Mouse (Mus musculus): Measurements from ENCODE around the gene Gm28043. TPM values are rescaled to one million over a fixed set of nuclear protein-coding genes. Genes with fewer than 3 reads are reported as not detected.

The Gm28043 gene
- 2.1 and 2.7 TPM in 2 replicates for polyA plus RNA-seq (2011; ENCODE audit: insufficient read length, low read depth, missing spikeins)

- Histone ChIP-seq H3K27ac (ENCODE audit: insufficient read depth, low read length) (peak within 1 kb of the TSS; percentile 68), H3K4me3 (ENCODE audit: insufficient read depth, low read length) (peak within 1 kb of the TSS; percentile 98), H3K4me1 (ENCODE audit: control insufficient read depth, insufficient read depth, low read length) (no peaks in the 10 kb centered on the region)
- TF ChIP-seq POLR2A (IDR thresholded peaks at IDR 0.05; ENCODE audit: low read depth, low read length) = peak; percentile 92
- no peak for TF ChIP-seq CTCF (IDR thresholded peaks at IDR 0.05; ENCODE audit: borderline replicate concordance, insufficient read depth, low read length)
These were observed at the start of gene Gm28043, which contains the start of gene Rnf8 for GRCm38 (mm10) chr17:29614115-29615023. Gene Gm28043, plus strand, starts transcription at chr17:29614876. Gene Rnf8, plus strand, starts transcription at chr17:29614790.

- TF ChIP-seq POLR2A (IDR thresholded peaks at IDR 0.05; ENCODE audit: low read depth, low read length) = no peak
- TF ChIP-seq CTCF (IDR thresholded peaks at IDR 0.05; ENCODE audit: borderline replicate concordance, insufficient read depth, low read length) = no peak
- Histone ChIP-seq H3K4me3 (ENCODE audit: insufficient read depth, low read length) (no peak overlapping the region), H3K4me1 (ENCODE audit: control insufficient read depth, insufficient read depth, low read length) (no peaks in the 10 kb centered on the region), H3K27ac (ENCODE audit: insufficient read depth, low read length) (no peak overlapping the region)
These were observed 49.2 kb upstream of the Gm28043 start for GRCm38 (mm10) chr17:29565521-29565920.

- no peak for TF ChIP-seq POLR2A (IDR thresholded peaks at IDR 0.05; ENCODE audit: low read depth, low read length)
- TF ChIP-seq CTCF (IDR thresholded peaks at IDR 0.05; ENCODE audit: borderline replicate concordance, insufficient read depth, low read length) = no peak
- Histone ChIP-seq H3K4me1 (ENCODE audit: control insufficient read depth, insufficient read depth, low read length) (no peaks in the 10 kb centered on the region), H3K4me3 (ENCODE audit: insufficient read depth, low read length) (no peak overlapping the region), H3K27ac (ENCODE audit: insufficient read depth, low read length) (no peak overlapping the region)
These were observed 46.2 kb upstream of the Gm28043 start for GRCm38 (mm10) chr17:29568435-29568834.

- TF ChIP-seq POLR2A (IDR thresholded peaks at IDR 0.05; ENCODE audit: low read depth, low read length) (no peak), CTCF (IDR thresholded peaks at IDR 0.05; ENCODE audit: borderline replicate concordance, insufficient read depth, low read length) (no peak)
- no peaks in the 10 kb centered on the region for H3K4me1 ChIP-seq (ENCODE audit: control insufficient read depth, insufficient read depth, low read length)
These were observed 44.8 kb upstream of the Gm28043 start for GRCm38 (mm10) chr17:29569831-29570230.

GRCm38 (mm10) chr17:29579579-29580126 lies 35.0 kb upstream of the Gm28043 start:
- Histone ChIP-seq H3K4me1 (ENCODE audit: control insufficient read depth, insufficient read depth, low read length) (no peaks in the 10 kb centered on the region), H3K27ac (ENCODE audit: insufficient read depth, low read length) (no peak overlapping the region), H3K4me3 (ENCODE audit: insufficient read depth, low read length) (no peak overlapping the region)
- no peak for TF ChIP-seq CTCF (IDR thresholded peaks at IDR 0.05; ENCODE audit: borderline replicate concordance, insufficient read depth, low read length)
- TF ChIP-seq POLR2A (IDR thresholded peaks at IDR 0.05; ENCODE audit: low read depth, low read length) = no peak

More at GRCm38 (mm10) chr17:29569831-29570230, 44.8 kb upstream of the Gm28043 start:
- no peak overlapping the region for H3K27ac ChIP-seq (ENCODE audit: insufficient read depth, low read length)
- no peak overlapping the region for H3K4me3 ChIP-seq (ENCODE audit: insufficient read depth, low read length)

GRCm38 (mm10) chr17:29583569-29583968 lies 31.1 kb upstream of the Gm28043 start:
- Histone ChIP-seq H3K4me1 (ENCODE audit: control insufficient read depth, insufficient read depth, low read length) (no peaks in the 10 kb centered on the region), H3K4me3 (ENCODE audit: insufficient read depth, low read length) (no peak overlapping the region), H3K27ac (ENCODE audit: insufficient read depth, low read length) (no peak overlapping the region)
- TF ChIP-seq CTCF (IDR thresholded peaks at IDR 0.05; ENCODE audit: borderline replicate concordance, insufficient read depth, low read length) (no peak), POLR2A (IDR thresholded peaks at IDR 0.05; ENCODE audit: low read depth, low read length) (no peak)

GRCm38 (mm10) chr17:29584306-29584705 lies 30.4 kb upstream of the Gm28043 start:
- H3K4me3 ChIP-seq (ENCODE audit: insufficient read depth, low read length) = no peak overlapping the region
- TF ChIP-seq CTCF (IDR thresholded peaks at IDR 0.05; ENCODE audit: borderline replicate concordance, insufficient read depth, low read length) = no peak
- TF ChIP-seq POLR2A (IDR thresholded peaks at IDR 0.05; ENCODE audit: low read depth, low read length) = no peak
- no peaks in the 10 kb centered on the region for H3K4me1 ChIP-seq (ENCODE audit: control insufficient read depth, insufficient read depth, low read length)
- no peak overlapping the region for H3K27ac ChIP-seq (ENCODE audit: insufficient read depth, low read length)

- H3K4me1 ChIP-seq (ENCODE audit: control insufficient read depth, insufficient read depth, low read length) = no peaks in the 10 kb centered on the region
- H3K4me3 ChIP-seq (ENCODE audit: insufficient read depth, low read length) = no peak overlapping the region
- H3K27ac ChIP-seq (ENCODE audit: insufficient read depth, low read length) = no peak overlapping the region
- TF ChIP-seq CTCF (IDR thresholded peaks at IDR 0.05; ENCODE audit: borderline replicate concordance, insufficient read depth, low read length) (no peak), POLR2A (IDR thresholded peaks at IDR 0.05; ENCODE audit: low read depth, low read length) (no peak)
These were observed 29.9 kb upstream of the Gm28043 start for GRCm38 (mm10) chr17:29584737-29585136.

GRCm38 (mm10) chr17:29585446-29585845 lies 29.2 kb upstream of the Gm28043 start:
- TF ChIP-seq POLR2A (IDR thresholded peaks at IDR 0.05; ENCODE audit: low read depth, low read length) = no peak
- no peak for TF ChIP-seq CTCF (IDR thresholded peaks at IDR 0.05; ENCODE audit: borderline replicate concordance, insufficient read depth, low read length)
- no peak overlapping the region for H3K27ac ChIP-seq (ENCODE audit: insufficient read depth, low read length)
- no peak overlapping the region for H3K4me3 ChIP-seq (ENCODE audit: insufficient read depth, low read length)
- H3K4me1 ChIP-seq (ENCODE audit: control insufficient read depth, insufficient read depth, low read length) = no peaks in the 10 kb centered on the region

- Histone ChIP-seq H3K27ac (ENCODE audit: insufficient read depth, low read length) (no peak overlapping the region), H3K4me1 (ENCODE audit: control insufficient read depth, insufficient read depth, low read length) (no peaks in the 10 kb centered on the region), H3K4me3 (ENCODE audit: insufficient read depth, low read length) (no peak overlapping the region)
- TF ChIP-seq POLR2A (IDR thresholded peaks at IDR 0.05; ENCODE audit: low read depth, low read length) (no peak), CTCF (IDR thresholded peaks at IDR 0.05; ENCODE audit: borderline replicate concordance, insufficient read depth, low read length) (no peak)
These were observed 27.8 kb upstream of the Gm28043 start for GRCm38 (mm10) chr17:29586921-29587320.

Data from embryonic fibroblast, embryonic 13.5 days (primary cell).